ENCODE assay signal across 21 mouse cellular contexts in genomic region chrX:48203763-48204162, GRCm38 (mm10). TPM values are rescaled to one million over a fixed set of nuclear protein-coding genes. Genes with fewer than 3 reads are reported as not detected.
DNase-seq lines count a peak whose midpoint lies in the region; ATAC-seq lines count a peak whose summit lies in the region.
"Had no signal": no experiment of that assay in that cellular context is flagged by ENCODE, and none has a peak within 500 bp of the region (broad histone marks: within the 10 kb centered on the region; RNA-seq: fewer than 3 reads in every experiment).

No protein-coding gene starts in this region.

- H3K36me3 ChIP-seq in liver, embryonic 16.5 days (ENCODE audit: control insufficient read depth, insufficient read depth) = no peaks in the 10 kb centered on the region
- no peaks in the 10 kb centered on the region for H3K36me3 ChIP-seq in liver, embryonic 11.5 days (ENCODE audit: control insufficient read depth, insufficient read depth, low read length)
- H3K36me3 ChIP-seq: embryonic facial prominence, embryonic 12.5 days; neural tube, embryonic 13.5 days had no signal

- H3K9me3 ChIP-seq in liver, embryonic 16.5 days (replicated peaks; ENCODE audit: control insufficient read depth, low read length) = no peaks in the 10 kb centered on the region
- no peaks in the 10 kb centered on the region for H3K9me3 ChIP-seq in liver, embryonic 11.5 days (ENCODE audit: control insufficient read depth, low read length)
- H3K9me3 ChIP-seq: embryonic facial prominence, embryonic 12.5 days; hindbrain, embryonic 13.5 days; neural tube, embryonic 13.5 days had no signal

- H3K4me2 ChIP-seq in liver, embryonic 16.5 days (ENCODE audit: low read depth, low read length) = no peak overlapping the region
- H3K4me2 ChIP-seq in liver, embryonic 11.5 days = no peak overlapping the region
- H3K4me2 ChIP-seq: embryonic facial prominence, embryonic 12.5 days; hindbrain, embryonic 13.5 days; lung, embryonic 14.5 days; neural tube, embryonic 13.5 days had no signal

- DNase-seq in cerebellum, adult 11-12 months = peak; percentile 47
- DNase-seq in liver, embryonic 11.5 days (ENCODE audit: low spot score) = no peak
- peak; percentile 50 to 56 for DNase-seq in cerebellum, postnatal 25 days
- DNase-seq in embryo, embryonic 9.5 days (ENCODE audit: extremely low spot score) = no peak
- DNase-seq in lung, postnatal 14 days = no peak
- no peak for DNase-seq in urinary bladder, postnatal 25 days (ENCODE audit: low spot score)
- DNase-seq: adrenal gland, postnatal 14 days; gastrocnemius, postnatal 36 days; heart, postnatal 36 days; kidney, postnatal 4 days; lung, embryonic 14.5 days; retina, postnatal 1 day; right cerebral cortex, postnatal 25 days; thymus, postnatal 14 days had no signal

- H3K27ac ChIP-seq in liver, embryonic 16.5 days (ENCODE audit: low read length) = peak overlapping the region; percentile 10
- H3K27ac ChIP-seq in liver, embryonic 11.5 days (ENCODE audit: low read depth, low read length) = no peak overlapping the region
- H3K27ac ChIP-seq: embryonic facial prominence, embryonic 12.5 days; hindbrain, embryonic 13.5 days; neural tube, embryonic 13.5 days had no signal

- no peak for ATAC-seq in cerebellum, adult (ENCODE audit: insufficient number of reproducible peaks, low FRiP score, low TSS enrichment)
- no peak for ATAC-seq in liver, embryonic 16.5 days (ENCODE audit: low read depth)
- ATAC-seq in liver, embryonic 11.5 days (replicated peaks; ENCODE audit: low FRiP score) = no peak
- ATAC-seq: midbrain, embryonic 16.5 days had no signal

- no peak overlapping the region for H3K9ac ChIP-seq in liver, embryonic 16.5 days (ENCODE audit: low read depth, low read length)
- no peak overlapping the region for H3K9ac ChIP-seq in liver, embryonic 11.5 days (ENCODE audit: low read depth, low read length)
- H3K9ac ChIP-seq: embryonic facial prominence, embryonic 12.5 days; hindbrain, embryonic 13.5 days; lung, embryonic 14.5 days; neural tube, embryonic 13.5 days had no signal

- H3K4me1 ChIP-seq in liver, embryonic 16.5 days (ENCODE audit: control insufficient read depth, low read depth, low read length) = no peaks in the 10 kb centered on the region; the same call in 1 of the 2 replicates
- H3K4me1 ChIP-seq in liver, embryonic 11.5 days (replicated peaks; ENCODE audit: control insufficient read depth, insufficient read depth, low read length) = no peaks in the 10 kb centered on the region
- H3K4me1 ChIP-seq: embryonic facial prominence, embryonic 12.5 days had no signal

- 50% methylated on average over 7 of the region's 7 CpGs for WGBS in liver, embryonic 16.5 days (ENCODE audit: insufficient replicate concordance)
- 72% methylated on average over 7 of the region's 7 CpGs for WGBS in liver, embryonic 11.5 days

- no peaks in the 10 kb centered on the region for H3K27me3 ChIP-seq in liver, embryonic 16.5 days (ENCODE audit: control insufficient read depth, insufficient read depth, low read depth, low read length)
- H3K27me3 ChIP-seq in liver, embryonic 11.5 days (replicated peaks; ENCODE audit: control insufficient read depth, insufficient read depth, low read length) = peaks cover 4% of the 10 kb centered on the region; the same call in 1 of the 2 replicates
- H3K27me3 ChIP-seq: embryonic facial prominence, embryonic 12.5 days; hindbrain, embryonic 13.5 days; neural tube, embryonic 13.5 days had no signal

- no peak overlapping the region for H3K4me3 ChIP-seq in liver, embryonic 16.5 days (ENCODE audit: low read depth, low read length)
- no peak overlapping the region for H3K4me3 ChIP-seq in liver, embryonic 11.5 days (ENCODE audit: low read depth, low read length)
- H3K4me3 ChIP-seq: embryonic facial prominence, embryonic 12.5 days; hindbrain, embryonic 13.5 days; myocyte; neural tube, embryonic 13.5 days had no signal

RNA-seq across cellular contexts. Expression of gene Zdhhc9, which starts 4.9 kb away (rescaled TPM):
- polyA plus RNA-seq in liver, embryonic 16.5 days (2015; fragmentation: Nextera tagmentation; extraction: Ambion mirVana) = 2.7 and 3.1 TPM in 2 replicates
- polyA plus RNA-seq in liver, embryonic 11.5 days (2014; fragmentation: Nextera tagmentation; extraction: Ambion mirVana) = 2.6 and 3.1 TPM in 2 replicates

RNA-seq across cellular contexts. Expression of gene Utp14a, which starts 52.9 kb away (rescaled TPM):
- 5.5 and 6.0 TPM in 2 replicates for polyA plus RNA-seq in liver, embryonic 16.5 days (2015; fragmentation: Nextera tagmentation; extraction: Ambion mirVana)
- 31.3 and 36.0 TPM in 2 replicates for polyA plus RNA-seq in liver, embryonic 11.5 days (2014; fragmentation: Nextera tagmentation; extraction: Ambion mirVana)

RNA-seq across cellular contexts. Expression of gene Sash3, which starts 57.5 kb away (rescaled TPM):
- polyA plus RNA-seq in liver, embryonic 16.5 days (2015; fragmentation: Nextera tagmentation; extraction: Ambion mirVana) = 9.6 and 9.7 TPM in 2 replicates
- polyA plus RNA-seq in liver, embryonic 11.5 days (2014; fragmentation: Nextera tagmentation; extraction: Ambion mirVana) = 11.5 and 15.5 TPM in 2 replicates
- polyA plus RNA-seq: myocyte had no signal

Comparison
In these comparisons a context has a peak if more than half of its experiments do, and no peak if none do; other contexts are left out.
1. DNase-seq: peak in cerebellum, adult 11-12 months (single experiment) and cerebellum, postnatal 25 days (2 of 2); none in liver, embryonic 11.5 days (single experiment), embryo, embryonic 9.5 days (single experiment), lung, postnatal 14 days (single experiment) and urinary bladder, postnatal 25 days (single experiment).